Mouse (Mus musculus): ENCODE data around the gene Armh3. TPM values are rescaled to one million over a fixed set of nuclear protein-coding genes. Genes with fewer than 3 reads are reported as not detected.

The Armh3 gene
- polyA plus RNA-seq, 1 experiment, result 2.1 TPM

DNA sequence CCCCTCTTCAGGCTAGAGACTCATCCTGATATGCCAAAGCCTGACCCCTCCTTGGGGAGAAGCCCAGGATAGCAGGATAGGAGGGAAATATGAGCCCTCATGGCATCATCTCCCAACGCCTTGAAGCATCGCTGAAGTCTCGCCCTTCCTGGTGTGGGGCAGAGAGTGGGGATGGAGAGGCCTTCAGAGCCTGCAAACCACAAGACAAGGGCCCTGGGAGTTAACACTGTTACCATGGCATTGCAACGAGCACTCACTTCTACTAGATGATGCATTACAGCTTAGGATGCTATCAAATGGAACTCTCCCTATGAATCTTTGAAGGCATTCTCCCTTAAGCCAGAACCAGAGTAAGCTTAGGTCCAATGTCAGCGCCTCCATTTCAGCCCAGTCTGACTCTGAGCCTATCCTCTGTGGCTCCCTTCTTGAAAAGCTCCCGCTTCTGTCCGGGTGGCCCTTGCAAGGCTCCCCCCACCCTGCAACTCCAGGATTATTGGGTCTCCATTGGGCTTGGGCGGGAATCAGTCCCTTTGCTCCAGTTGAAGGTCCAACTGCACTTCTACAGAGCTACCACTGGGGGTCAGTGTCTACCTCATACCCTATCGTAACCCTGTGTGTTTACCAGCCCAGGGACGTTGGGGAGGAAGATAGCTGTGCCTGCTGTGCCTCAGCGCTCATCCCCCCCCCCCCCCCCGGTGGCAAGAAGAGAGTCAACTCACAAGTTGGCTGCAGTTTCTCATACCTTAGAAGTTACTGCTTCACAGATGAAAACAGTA is 193.5 kb downstream of the Armh3 start:
- no peak for TF ChIP-seq FLI1 (IDR thresholded peaks at IDR 0.05; ENCODE audit: low read length)
- TF ChIP-seq GATA1 (IDR thresholded peaks at IDR 0.05; ENCODE audit: borderline replicate concordance, low read length), result no peak
- Histone ChIP-seq H3K9me3 (peaks cover 8% of the 10 kb centered on the region), H3K4me1 (peaks cover 43% of the 10 kb centered on the region), H3K4me3 (replicated peaks) (peak overlapping the region; percentile 71), H3K27me3 (replicated peaks) (peaks cover 11% of the 10 kb centered on the region), H3K36me3 (replicated peaks; ENCODE audit: low read length) (no peaks in the 10 kb centered on the region)

- Histone ChIP-seq H3K27me3 (replicated peaks) (peaks cover 14% of the 10 kb centered on the region), H3K9me3 (peaks cover 14% of the 10 kb centered on the region), H3K4me3 (replicated peaks) (no peak overlapping the region), H3K4me1 (peaks cover 43% of the 10 kb centered on the region), H3K36me3 (replicated peaks; ENCODE audit: low read length) (no peaks in the 10 kb centered on the region)
- no peak for TF ChIP-seq GATA1 (IDR thresholded peaks at IDR 0.05; ENCODE audit: borderline replicate concordance, low read length)
- no peak for TF ChIP-seq FLI1 (IDR thresholded peaks at IDR 0.05; ENCODE audit: low read length)
Observed at GRCm38 (mm10) chr19:45803408-45803807, 194.9 kb downstream of the Armh3 start.

- Histone ChIP-seq H3K27me3 (replicated peaks) (peaks cover 14% of the 10 kb centered on the region), H3K9me3 (peaks cover 21% of the 10 kb centered on the region), H3K4me3 (replicated peaks) (no peak overlapping the region), H3K36me3 (replicated peaks; ENCODE audit: low read length) (no peaks in the 10 kb centered on the region), H3K4me1 (peaks cover 39% of the 10 kb centered on the region)
- TF ChIP-seq GATA1 (IDR thresholded peaks at IDR 0.05; ENCODE audit: borderline replicate concordance, low read length) (no peak), FLI1 (IDR thresholded peaks at IDR 0.05; ENCODE audit: low read length) (no peak)
Observed at GRCm38 (mm10) chr19:45802702-45803101, 195.6 kb downstream of the Armh3 start.

GRCm38 (mm10) chr19:45796879-45797278 is 201.4 kb downstream of the Armh3 start:
- no peaks in the 10 kb centered on the region for H3K36me3 ChIP-seq (replicated peaks; ENCODE audit: low read length)
- TF ChIP-seq GATA1 (IDR thresholded peaks at IDR 0.05; ENCODE audit: borderline replicate concordance, low read length), result no peak
- H3K27me3 ChIP-seq (replicated peaks), result peaks cover 17% of the 10 kb centered on the region
- peaks cover 23% of the 10 kb centered on the region for H3K9me3 ChIP-seq
- no peak overlapping the region for H3K4me3 ChIP-seq (replicated peaks)
- H3K4me1 ChIP-seq, result peaks cover 8% of the 10 kb centered on the region; the same call in 1 of the 2 replicates

DNA sequence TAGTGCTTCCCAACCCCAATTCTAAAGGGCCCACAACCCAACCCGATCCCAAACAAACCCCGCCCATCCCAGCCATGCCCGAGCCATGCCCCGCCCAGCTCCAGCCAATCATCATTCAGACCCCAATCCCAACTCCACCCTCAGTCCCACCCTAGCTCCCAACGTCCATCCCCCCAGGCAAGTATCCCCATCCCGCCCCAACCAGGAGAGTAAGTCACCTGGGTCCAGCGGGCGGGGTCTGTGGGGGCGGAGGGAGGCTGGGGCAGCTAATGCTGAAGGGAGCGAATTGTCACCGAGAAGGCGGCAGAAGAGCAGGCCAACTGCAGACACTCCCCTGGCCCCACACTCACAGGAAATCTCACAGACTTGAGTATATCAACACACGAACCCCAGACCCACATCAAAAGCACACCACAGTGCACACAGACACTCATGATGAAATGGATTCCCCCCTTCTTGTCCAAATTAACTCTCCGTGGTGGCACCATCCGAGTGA is 202.2 kb downstream of the Armh3 start:
- TF ChIP-seq GATA1 (IDR thresholded peaks at IDR 0.05; ENCODE audit: borderline replicate concordance, low read length), result no peak
- TF ChIP-seq FLI1 (IDR thresholded peaks at IDR 0.05; ENCODE audit: low read length), result no peak
- peaks cover 23% of the 10 kb centered on the region for H3K9me3 ChIP-seq
- no peaks in the 10 kb centered on the region for H3K36me3 ChIP-seq (replicated peaks; ENCODE audit: low read length)
- peaks cover 8% of the 10 kb centered on the region; the same call in 1 of the 2 replicates for H3K4me1 ChIP-seq
- H3K27me3 ChIP-seq (replicated peaks), result peaks cover 17% of the 10 kb centered on the region
- H3K4me3 ChIP-seq (replicated peaks), result no peak overlapping the region

- Histone ChIP-seq H3K4me3 (replicated peaks) (no peak overlapping the region), H3K27me3 (replicated peaks) (peaks cover 17% of the 10 kb centered on the region), H3K9me3 (peaks cover 23% of the 10 kb centered on the region), H3K36me3 (replicated peaks; ENCODE audit: low read length) (no peaks in the 10 kb centered on the region), H3K4me1 (peaks cover 14% of the 10 kb centered on the region)
- TF ChIP-seq FLI1 (IDR thresholded peaks at IDR 0.05; ENCODE audit: low read length) (no peak), GATA1 (IDR thresholded peaks at IDR 0.05; ENCODE audit: borderline replicate concordance, low read length) (no peak)
Observed at GRCm38 (mm10) chr19:45795406-45795944, 202.8 kb downstream of the Armh3 start.

GRCm38 (mm10) chr19:45794718-45795117 is 203.6 kb downstream of the Armh3 start:
- Histone ChIP-seq H3K36me3 (replicated peaks; ENCODE audit: low read length) (no peaks in the 10 kb centered on the region), H3K9me3 (peaks cover 15% of the 10 kb centered on the region), H3K4me3 (replicated peaks) (no peak overlapping the region), H3K27me3 (replicated peaks) (peaks cover 17% of the 10 kb centered on the region), H3K4me1 (peaks cover 18% of the 10 kb centered on the region)
- TF ChIP-seq GATA1 (IDR thresholded peaks at IDR 0.05; ENCODE audit: borderline replicate concordance, low read length), result no peak
- TF ChIP-seq FLI1 (IDR thresholded peaks at IDR 0.05; ENCODE audit: low read length), result no peak

- Histone ChIP-seq H3K4me3 (replicated peaks) (no peak overlapping the region), H3K36me3 (replicated peaks; ENCODE audit: low read length) (no peaks in the 10 kb centered on the region), H3K9me3 (no peaks in the 10 kb centered on the region), H3K4me1 (peaks cover 27% of the 10 kb centered on the region), H3K27me3 (replicated peaks) (peaks cover 15% of the 10 kb centered on the region)
- TF ChIP-seq GATA1 (IDR thresholded peaks at IDR 0.05; ENCODE audit: borderline replicate concordance, low read length), result no peak
- no peak for TF ChIP-seq FLI1 (IDR thresholded peaks at IDR 0.05; ENCODE audit: low read length)
Observed at GRCm38 (mm10) chr19:45792404-45792803, 205.9 kb downstream of the Armh3 start.

DNA sequence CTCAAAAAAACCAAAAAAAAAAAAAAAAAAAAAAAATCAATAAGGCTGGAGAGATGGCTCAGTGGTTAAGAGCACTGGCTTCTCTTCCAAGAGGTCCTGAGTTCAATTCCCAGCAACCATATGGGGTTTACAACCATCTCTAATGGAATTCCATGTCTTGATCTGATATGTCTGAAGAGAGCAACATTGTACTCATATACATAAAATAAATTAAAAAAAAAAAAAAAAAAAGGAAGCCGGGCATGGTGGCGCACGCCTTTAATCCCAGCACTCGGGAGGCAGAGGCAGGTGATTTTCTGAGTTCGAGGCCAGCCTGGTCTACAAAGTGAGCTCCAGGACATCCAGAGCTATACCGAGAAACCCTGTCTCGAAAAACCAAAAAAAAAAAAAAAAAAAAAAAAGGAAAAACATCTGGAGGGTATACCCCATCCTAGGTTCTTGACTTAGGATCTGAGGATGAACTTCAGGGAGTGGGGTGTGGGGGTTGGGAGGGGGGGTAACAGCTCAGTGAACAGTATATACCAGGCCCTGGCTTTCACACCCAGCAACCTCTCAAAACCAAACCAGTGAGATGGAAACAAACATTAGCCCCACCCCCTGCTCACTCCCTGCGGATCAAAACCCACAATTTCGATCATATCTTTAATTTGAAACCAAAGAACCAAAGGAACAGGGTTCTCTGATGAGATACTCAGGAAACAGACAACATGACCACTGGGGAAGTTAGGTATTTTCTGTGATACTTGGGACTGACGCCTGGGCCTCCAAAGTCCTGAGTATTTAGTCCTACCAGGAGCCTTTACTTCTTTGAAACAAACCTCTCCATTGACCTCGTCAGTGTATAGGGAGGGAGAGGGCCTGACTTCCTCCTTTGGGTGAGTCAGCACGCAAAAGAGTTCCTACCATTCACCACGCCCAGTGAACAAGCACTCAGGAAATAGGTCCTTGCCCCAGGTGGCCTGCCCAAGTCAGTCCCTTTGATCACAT is 208.1 kb downstream of the Armh3 start:
- no peaks in the 10 kb centered on the region for H3K36me3 ChIP-seq (replicated peaks; ENCODE audit: low read length)
- no peaks in the 10 kb centered on the region for H3K9me3 ChIP-seq
- H3K4me1 ChIP-seq, result peaks cover 34% of the 10 kb centered on the region
- peaks cover 9% of the 10 kb centered on the region for H3K27me3 ChIP-seq (replicated peaks)
- H3K4me3 ChIP-seq (replicated peaks), result peak overlapping the region; percentile 47
- TF ChIP-seq FLI1 (IDR thresholded peaks at IDR 0.05; ENCODE audit: low read length), result no peak
- TF ChIP-seq GATA1 (IDR thresholded peaks at IDR 0.05; ENCODE audit: borderline replicate concordance, low read length), result no peak

All from megakaryocyte, embryonic 14.5 days (primary cell).